Mouse (Mus musculus): Measurements from ENCODE around the gene Lrp2. TPM values are rescaled to one million over a fixed set of nuclear protein-coding genes. Genes with fewer than 3 reads are reported as not detected.

The Lrp2 gene
- total and polyA plus RNA-seq, 3 experiments: 0.01 TPM; not detected in 2

- TF ChIP-seq NELFE (IDR thresholded peaks at IDR 0.05; ENCODE audit: low read depth, low read length): no peak
- no peaks in the 10 kb centered on the region for H3K9me3 ChIP-seq (replicated peaks; ENCODE audit: insufficient read depth, low read length)
- H3K9ac ChIP-seq (ENCODE audit: control insufficient read depth, low read depth, low read length, poor library complexity, severe bottlenecking): no peak overlapping the region
- H3K4me1 ChIP-seq (ENCODE audit: control insufficient read depth in 1 of 2, insufficient read depth in 2 of 2, low read length in 2 of 2): no peaks in the 10 kb centered on the region
- H3K27ac ChIP-seq (ENCODE audit: control insufficient read depth, low read depth, low read length): no peak overlapping the region
- no peaks in the 10 kb centered on the region for H3K79me2 ChIP-seq (ENCODE audit: control insufficient read depth, insufficient read depth, low read length, poor library complexity)
- H3K4me3 ChIP-seq (ENCODE audit: control insufficient read depth in 1 of 2, insufficient read depth in 1 of 2, low read depth in 2 of 2, low read length in 2 of 2): no peak overlapping the region
- no peaks in the 10 kb centered on the region for H3K36me3 ChIP-seq (ENCODE audit: control insufficient read depth in 1 of 2, insufficient read depth in 2 of 2, low read length in 2 of 2)
- no peaks in the 10 kb centered on the region for H3K27me3 ChIP-seq (ENCODE audit: control insufficient read depth in 1 of 2, insufficient read depth in 2 of 2, low read length in 2 of 2)
- DNase-seq (ENCODE audit: low read depth, low spot score): no peak
These were observed 184.8 kb downstream of the Lrp2 start for GRCm38 (mm10) chr2:69400866-69401604.

- no peaks in the 10 kb centered on the region for H3K27me3 ChIP-seq (ENCODE audit: control insufficient read depth in 1 of 2, insufficient read depth in 2 of 2, low read length in 2 of 2)
- no peak for DNase-seq (ENCODE audit: low read depth, low spot score)
- TF ChIP-seq GATA1 (IDR thresholded peaks at IDR 0.05; ENCODE audit: low read depth, low read length) (no peak), MAX (IDR thresholded peaks at IDR 0.05; ENCODE audit: low read length) (no peak), TCF12 (IDR thresholded peaks at IDR 0.05; ENCODE audit: low read depth, low read length) (no peak), MYB (IDR thresholded peaks at IDR 0.05; ENCODE audit: low read depth, low read length) (no peak), ZMIZ1 (IDR thresholded peaks at IDR 0.05; ENCODE audit: low read depth, low read length) (no peak), ETS1 (IDR thresholded peaks at IDR 0.05; ENCODE audit: low read depth, low read length) (no peak), POLR2A (IDR thresholded peaks at IDR 0.05; ENCODE audit: control insufficient read depth in 1 of 2, insufficient read depth in 1 of 2, low read depth in 1 of 2, low read length in 2 of 2, poor library complexity in 1 of 2) (no peak), BHLHE40 (IDR thresholded peaks at IDR 0.05; ENCODE audit: borderline replicate concordance, low read depth, low read length) (no peak), HCFC1 (IDR thresholded peaks at IDR 0.05; ENCODE audit: low read depth, low read length) (no peak), CHD2 (IDR thresholded peaks at IDR 0.05; ENCODE audit: low read length) (no peak), SMC3 (IDR thresholded peaks at IDR 0.05; ENCODE audit: low read depth, low read length) (no peak), E2F4 (IDR thresholded peaks at IDR 0.05; ENCODE audit: borderline replicate concordance, low read depth, low read length) (no peak), EP300 (IDR thresholded peaks at IDR 0.05; ENCODE audit: low read depth in 1 of 2, low read length in 2 of 2) (no peak)
- no peaks in the 10 kb centered on the region for H3K4me1 ChIP-seq (ENCODE audit: control insufficient read depth in 1 of 2, insufficient read depth in 2 of 2, low read length in 2 of 2)
- no peak overlapping the region for H3K4me3 ChIP-seq (ENCODE audit: control insufficient read depth in 1 of 2, insufficient read depth in 1 of 2, low read depth in 2 of 2, low read length in 2 of 2)
- no peaks in the 10 kb centered on the region for H3K36me3 ChIP-seq (ENCODE audit: control insufficient read depth in 1 of 2, insufficient read depth in 2 of 2, low read length in 2 of 2)
- no peak overlapping the region for H3K27ac ChIP-seq (ENCODE audit: control insufficient read depth, low read depth, low read length)
- no peaks in the 10 kb centered on the region for H3K9me3 ChIP-seq (replicated peaks; ENCODE audit: insufficient read depth, low read length)
- H3K79me2 ChIP-seq (ENCODE audit: control insufficient read depth, insufficient read depth, low read length, poor library complexity): no peaks in the 10 kb centered on the region
- H3K9ac ChIP-seq (ENCODE audit: control insufficient read depth, low read depth, low read length, poor library complexity, severe bottlenecking): no peak overlapping the region
These were observed 189.0 kb downstream of the Lrp2 start for GRCm38 (mm10) chr2:69396760-69397435.

Data from MEL (cell line).